Mouse (Mus musculus): ENCODE results near the gene Nek9.

Gene Nek9

DNA sequence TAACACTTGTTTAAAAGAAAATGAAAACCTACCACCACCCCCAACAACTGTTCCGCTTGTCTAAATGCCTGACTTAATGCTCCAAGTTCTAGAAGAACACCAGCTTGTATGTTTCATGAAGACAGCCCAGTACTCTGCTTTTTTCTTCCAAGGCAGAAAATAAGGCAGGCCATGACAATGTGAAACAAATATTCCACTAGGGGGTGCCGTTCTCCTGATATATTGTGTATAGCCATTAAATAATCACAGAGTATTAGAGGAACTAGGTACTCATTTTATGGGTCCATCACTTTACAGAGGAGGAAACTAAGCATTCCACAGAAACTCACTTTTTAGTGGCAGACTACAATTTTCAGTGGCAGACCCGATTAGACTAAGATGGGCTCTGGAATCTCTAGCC lies 7.2 kb upstream of the Nek9 start:
- DNase-seq, result peak; percentile 75 to 92

DNA sequence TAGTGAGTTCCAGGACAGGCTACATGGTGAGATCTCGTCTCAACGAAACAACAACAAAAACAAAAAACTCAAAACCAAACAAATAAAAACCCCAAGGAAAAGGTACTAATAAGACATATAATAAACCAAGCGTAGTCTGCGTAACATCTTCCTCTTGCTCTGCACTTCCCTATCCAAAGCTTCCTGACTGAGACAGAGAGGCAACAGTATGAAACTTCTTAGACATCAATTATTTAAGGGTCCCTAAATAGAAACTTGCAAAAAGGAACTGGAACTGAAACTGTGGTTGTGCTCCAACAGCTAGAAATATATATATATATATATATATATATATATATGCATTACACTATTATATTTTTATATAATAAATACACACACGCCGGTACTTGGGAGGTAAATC lies 6.4 kb upstream of the Nek9 start:
- no peak for DNase-seq

DNA sequence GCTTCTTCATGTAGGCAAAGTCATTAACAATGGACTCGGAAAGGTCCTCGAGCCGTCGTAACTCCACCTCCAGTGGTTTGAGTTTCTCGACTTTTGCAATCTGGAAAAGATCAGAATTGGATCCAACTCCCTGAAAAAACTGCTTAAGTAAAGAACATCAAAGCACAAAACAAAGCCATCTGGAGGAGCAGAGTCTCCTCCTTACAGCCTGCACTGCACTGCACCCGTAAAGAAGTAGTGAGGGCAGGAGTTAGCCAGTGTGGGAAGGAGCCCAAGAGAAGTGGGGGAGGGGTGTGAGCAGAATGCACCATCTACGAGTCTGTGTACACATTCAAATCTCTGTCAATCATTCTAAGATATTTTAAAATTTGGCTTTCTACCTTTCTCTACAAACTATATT lies 5.1 kb upstream of the Nek9 start:
- DNase-seq, result no peak

DNA sequence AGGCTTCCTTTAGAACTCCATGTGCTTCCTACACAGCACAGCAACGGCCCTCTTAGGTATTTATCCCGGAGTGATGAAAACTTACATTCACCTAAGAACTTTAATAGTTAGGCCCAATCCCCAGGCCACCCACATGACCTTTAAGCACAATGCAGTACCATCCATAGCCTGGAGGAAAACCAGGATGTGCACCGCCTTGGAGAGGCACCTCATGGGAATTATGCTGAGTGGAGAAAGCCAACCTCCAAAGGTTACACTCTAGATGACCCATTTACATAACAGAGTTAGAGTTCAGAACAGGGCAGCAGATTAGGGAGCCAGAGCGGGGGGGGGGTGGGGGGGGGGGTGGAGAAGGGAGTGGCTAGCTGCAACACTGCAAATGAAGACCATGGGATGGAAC lies 3.1 kb upstream of the Nek9 start:
- no peak for DNase-seq

DNA sequence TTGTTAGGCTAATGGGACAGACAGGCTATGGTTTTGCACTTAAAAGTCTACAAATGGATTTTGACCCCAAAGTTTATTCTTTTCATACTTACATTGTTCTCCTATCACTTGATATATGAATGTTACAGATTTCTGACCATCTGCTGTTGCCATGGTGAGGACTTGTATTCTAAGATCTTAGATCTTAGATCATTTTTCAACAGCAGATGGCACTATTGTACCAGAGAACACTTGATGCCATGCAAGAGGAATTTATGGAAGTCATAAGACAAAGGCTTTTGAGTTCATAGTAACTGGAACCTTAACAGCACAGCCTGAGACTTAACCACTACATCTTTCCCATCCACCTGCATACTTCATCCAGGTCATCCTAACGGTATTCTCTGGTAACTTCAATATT lies 2.0 kb upstream of the Nek9 start:
- peak; percentile 53 to 88 for DNase-seq

DNA sequence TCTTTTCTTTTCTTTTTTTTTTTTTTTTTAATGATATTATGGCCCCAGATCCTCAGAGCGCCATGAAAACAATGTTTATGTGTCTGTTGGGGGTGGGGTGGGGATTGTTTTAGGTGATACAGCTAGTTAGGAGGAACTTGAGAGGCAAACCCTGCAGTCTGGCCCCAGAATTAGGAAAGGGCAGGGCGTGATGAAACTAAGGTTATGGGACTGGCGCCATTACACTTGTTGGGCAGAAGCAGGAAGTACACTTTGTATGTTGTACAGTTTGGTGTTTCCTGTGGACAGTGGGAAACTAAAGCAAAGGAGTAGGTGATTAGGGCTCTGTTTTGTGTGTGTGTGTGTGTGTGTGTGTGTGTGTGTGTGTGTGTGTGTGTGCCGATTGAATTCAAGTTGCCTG lies 785 bp upstream of the Nek9 start:
- peak in 1 of 2 experiments; percentile 15 for DNase-seq

DNA sequence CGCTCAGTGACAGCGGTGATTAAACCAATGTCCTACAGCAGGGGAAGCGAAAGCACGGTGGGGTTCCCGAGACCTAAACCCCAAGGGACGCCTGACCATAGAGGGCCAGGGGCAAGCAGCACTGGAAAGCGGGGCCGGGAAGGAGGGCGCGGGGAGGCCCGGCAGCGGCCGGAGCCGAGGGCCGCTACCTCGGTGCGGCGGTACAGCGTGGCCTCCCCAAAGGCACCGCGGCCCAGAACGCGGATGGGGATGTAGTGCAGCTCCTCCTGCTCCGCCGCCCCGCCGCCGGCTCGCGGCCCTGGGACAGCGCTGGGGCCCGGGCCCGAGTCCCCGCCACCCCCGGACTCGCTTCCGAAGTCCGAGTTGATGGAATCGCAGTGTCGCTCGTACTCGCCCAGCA lies 347 bp downstream of the Nek9 start:
- DNase-seq, result peak in 1 of 2 experiments; percentile 59

DNA sequence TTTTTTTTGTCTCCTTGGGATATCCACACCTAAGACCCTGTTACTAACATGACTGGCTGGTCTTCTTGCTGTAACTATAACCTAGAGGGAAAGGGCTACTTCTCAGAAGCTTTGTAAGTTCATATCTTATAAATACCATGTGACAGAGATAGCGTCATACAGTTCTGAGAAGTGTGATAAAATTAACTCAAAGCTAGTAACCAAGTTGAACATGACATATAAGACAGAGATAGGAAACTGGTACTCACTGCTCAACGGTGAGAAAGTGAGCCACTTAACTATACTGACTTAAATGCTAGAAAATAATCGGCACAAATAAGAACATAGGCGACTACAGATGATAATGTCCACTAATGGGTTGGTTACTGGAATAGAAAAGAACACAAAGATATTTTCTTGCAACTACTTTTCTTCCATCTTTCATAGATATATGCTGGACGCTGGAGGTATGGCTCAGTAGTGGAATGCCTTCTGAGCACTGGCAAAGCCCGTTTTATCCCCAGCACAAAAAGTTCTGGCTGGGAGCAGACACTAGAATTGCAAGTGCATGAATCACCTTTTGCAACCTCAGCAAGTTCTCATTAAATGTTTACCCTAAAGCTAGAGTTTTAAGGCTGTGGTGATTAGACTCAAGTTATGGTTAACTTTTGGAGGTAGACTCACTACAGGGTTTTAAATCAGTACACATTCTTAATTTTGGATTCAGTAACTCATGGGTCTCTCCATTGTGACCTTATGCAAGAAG lies 1.4 kb downstream of the Nek9 start:
- DNase-seq, result no peak

DNA sequence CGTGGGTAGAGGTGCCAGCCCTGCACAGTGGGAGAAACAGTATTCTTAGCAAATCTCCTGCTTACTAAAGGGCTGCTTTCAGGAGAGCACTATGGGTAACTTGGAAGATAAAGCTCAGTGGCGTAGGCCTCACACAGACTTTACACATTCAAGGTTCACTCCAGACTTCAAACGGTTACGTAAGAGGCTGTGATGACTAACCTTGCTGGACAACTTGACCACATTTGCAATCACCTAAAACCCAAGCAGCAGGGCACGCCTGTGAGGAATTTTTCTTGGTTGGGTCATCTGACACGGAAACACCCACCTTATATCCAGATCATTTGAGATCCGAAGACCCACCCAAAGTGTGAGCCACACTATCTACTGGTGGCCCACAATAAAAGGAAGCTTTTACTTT lies 9.0 kb downstream of the Nek9 start:
- no peak for DNase-seq

DNA sequence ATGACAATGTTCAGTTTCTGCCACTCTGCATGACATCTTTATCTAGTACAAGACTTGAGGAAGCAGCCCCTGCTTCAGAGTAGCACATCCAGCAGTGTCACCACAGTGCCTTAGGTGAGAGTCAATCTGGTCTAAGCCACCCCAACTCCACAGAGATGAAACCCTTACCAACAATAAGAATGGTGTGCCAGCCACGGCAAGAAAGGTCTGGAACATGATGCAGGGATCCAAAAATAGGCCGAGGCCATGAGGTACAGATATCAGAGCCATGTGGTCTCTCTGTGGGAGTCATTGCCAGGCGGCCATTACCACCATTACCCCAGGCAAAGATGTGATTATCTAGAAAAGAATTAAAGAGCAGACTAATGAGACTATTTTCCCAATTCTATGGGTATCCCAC lies 30.5 kb downstream of the Nek9 start:
- peak in 1 of 2 experiments; percentile 46 for DNase-seq

DNA sequence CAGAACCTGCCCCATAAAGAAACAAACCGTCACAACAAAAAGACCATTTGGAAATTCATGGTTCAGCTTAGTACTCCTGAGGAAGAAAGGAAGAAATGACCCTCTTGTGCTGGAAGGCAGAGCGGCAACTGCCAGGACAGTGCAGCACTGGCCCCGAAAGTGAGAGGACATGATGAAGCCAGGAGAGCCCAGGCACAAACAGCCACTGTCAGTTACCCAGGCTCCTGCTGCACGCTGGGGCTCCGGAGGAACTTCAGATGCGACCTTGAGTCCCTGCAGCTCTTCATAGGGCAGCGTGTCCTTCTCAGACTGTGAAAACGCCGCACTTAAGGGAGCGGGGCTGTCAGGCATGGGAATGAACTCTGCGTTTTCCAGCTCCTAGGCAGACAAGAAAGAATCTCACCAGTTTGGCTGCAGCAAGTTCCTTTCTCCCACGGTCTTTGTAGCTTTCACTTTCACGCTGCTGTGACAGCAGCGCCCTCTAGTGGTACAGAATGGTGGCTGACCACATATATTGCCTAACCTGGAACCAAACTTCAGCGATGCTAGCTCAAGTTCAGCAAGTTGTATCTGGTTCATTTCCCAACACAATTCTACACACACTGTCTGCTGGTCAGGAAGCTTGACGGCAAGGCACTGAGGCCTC lies 33.8 kb downstream of the Nek9 start:
- DNase-seq, result peak; percentile 89 to 92

DNA sequence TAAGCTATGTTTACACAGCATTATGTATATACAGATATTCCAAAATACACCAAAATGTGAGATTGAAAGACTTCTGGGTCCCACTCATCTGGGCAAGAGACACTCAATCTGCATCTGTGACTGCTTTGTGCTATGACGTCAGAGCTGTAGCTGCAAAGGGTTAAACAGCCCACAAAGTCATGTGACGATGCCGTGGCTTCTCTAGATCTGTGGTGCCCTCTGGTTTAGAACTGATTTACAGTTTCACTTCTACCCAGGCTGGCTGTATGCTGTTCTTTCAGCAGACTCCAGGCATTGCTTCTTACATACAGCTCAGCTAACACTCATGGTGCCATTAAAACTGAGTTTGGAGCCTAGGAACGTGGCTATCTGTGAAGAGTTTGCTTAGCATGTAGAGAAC lies 34.4 kb downstream of the Nek9 start:
- no peak for DNase-seq

DNA sequence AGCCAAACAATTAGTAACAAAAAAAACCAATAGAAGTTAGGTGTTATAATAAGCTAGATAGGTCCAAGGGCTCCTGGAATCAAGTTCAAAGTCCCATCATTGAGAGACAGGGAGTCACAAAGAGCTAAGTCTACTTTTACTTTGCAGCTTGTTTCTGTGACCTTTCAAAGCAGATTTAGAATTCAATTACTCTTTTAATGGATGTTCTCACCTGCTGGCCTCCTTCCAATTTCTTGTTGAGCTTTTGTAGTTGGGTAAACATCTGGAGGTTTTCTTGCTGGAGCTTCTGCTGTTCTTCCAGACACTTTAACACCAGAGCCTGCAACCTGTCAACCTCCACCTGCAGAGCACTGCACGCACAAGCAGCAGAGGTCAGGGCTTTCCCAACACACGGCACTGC lies 35.9 kb downstream of the Nek9 start:
- DNase-seq, result no peak

DNA sequence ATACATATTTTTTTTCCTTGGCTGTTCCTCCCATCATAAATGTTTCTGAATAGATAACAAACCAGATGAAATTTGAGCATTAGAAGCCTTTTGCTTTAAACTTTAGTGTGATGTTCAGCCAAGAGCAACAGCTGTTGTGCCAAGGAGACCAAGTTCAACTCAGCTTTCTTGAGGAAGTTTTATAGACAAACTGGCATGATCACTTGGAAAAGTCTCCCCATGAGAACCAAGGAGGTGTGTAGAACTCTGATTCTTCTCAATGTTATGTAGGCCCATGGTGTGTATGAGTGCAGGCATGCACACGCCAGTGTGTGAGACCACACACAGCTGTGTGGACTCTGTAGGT lies 40.4 kb downstream of the Nek9 start:
- DNase-seq, result no peak

DNA sequence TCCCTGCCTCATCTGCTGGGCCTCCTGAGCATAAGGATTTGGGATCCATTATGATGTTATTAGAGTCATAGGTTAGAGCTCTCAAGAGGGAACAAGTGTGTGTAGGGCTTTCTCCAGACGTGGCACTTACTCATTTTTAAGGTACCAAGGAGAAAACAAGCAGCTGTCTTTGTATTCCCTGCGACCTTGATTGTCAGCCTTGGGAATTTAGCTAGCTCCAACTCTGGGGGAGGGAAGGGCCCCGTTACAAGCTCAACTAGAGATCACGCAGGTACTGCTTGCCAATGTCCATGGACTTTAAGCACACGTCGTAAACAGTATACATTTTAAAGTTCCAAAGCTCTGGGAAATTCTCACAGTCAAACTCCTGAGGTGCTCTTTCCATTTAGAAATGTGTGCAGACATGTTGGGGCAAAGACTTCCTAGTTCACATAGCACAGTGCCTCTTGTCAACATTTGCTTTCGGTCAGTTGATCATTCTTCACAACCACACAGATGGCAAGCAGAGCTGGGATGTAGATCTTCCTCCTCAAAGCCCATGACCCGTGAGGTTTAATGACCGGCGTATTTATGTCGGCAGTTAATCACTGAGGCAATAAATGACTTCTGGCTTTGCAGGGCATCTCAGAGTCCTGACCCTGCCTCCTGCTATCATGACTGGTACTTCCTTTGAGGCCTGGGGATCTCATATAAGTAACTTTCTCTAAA lies 40.9 kb downstream of the Nek9 start:
- DNase-seq, result no peak

DNA sequence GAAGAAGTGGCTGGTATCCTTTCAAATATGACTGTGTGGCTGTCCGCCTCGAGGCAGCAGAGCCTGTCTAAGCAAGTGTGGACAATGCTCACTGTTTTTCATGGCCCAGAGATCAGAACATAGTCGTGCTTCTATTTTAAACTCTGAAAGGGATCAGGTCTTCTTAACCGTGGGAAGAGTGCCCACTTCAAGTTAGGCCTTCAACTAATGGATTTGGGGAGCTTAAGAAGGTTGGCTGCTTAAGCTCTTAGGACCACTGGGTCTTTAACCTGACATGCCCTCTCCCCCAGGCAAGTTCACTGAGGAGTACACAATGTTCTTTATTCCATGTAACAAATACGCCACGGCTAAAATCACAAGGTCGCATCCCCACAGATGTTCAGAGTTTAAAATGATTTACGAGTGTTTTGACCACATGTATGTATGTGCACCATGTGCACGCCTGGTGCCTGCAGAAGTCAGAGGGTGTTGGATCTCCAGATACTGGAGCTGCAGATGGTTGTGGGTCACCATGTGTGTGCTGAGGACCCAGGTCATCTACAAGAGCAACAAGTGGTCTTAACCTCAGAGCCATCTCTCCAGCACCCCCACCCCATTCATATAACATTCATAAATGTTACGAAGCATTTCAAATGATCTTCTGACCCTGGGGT lies 41.7 kb downstream of the Nek9 start:
- DNase-seq, result no peak

DNA sequence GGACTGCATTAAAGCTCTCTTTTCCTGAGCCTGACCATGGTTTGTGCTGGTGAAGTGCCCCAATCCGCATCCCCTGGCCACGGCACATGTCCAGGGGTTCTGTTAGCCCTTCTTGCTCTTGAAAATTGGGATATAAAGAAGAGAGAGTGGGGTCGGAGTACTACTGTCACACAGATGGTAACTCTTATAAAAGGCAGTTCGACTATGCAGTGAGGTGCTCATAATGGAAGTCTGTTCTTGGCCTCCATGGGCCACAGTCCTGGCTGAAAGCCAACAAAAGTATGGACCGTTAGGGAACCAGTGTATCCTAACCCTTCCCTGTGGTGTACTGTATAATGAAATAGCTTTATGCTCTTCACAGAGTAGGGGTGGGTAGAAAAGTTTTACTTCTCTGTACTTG lies 42.2 kb downstream of the Nek9 start:
- DNase-seq, result no peak

DNA sequence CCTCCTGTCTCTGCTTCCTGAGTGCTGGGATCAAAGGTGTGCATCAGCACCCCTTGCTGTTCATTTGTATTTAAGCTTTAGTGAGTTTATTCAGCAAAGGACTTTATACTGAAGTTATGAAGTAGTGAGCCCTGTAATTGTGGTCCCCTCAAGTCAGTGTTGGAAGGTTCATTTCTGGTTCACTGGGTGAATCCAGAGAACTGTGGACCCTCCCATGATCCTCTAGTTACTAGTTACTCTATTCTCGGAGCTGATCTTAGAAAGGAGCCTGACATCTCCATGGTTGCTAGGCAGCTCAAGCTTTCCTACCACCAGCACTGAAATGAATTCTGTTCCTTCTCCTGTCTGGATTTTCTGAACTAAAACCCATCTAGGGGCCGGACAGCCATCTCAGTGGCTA lies 43.7 kb downstream of the Nek9 start:
- DNase-seq, result no peak

DNA sequence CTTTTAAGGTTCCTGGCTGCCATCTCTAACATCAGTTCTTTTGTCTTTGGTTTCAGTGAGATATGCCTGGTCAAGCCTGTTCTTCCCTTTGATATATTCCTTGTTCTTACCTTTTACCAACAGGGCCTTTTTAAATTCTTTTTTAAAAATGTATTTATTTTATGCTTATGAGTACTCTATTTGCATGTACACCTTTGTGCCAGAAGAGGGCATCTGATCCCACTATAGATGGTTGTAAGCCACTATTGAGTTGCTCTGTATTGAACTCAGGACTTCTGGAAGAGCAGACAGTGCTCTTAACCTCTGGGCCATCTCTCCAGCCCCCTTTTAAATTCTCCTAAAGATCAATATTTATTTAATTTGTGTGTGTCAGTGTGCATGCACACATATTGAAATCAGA lies 46.3 kb downstream of the Nek9 start:
- DNase-seq, result no peak

DNA sequence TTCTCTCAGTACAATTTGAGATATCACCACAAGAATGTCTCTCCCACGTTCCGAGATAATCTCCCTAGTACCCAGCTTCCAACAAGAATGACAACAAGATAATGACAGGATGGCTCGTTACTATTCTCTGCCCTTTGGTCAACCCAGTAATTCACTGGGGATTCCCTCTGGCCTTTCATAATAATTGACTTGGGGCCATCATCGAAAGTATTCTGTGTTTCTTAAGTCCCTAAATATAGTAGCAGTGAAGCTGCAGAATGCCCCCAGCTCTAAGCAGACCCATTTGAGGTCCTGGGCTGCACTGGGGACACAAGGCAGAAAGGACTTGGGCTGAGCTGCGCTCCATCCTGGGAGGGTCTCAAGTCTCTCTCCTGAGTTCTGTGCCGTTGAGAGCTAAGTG lies 46.9 kb downstream of the Nek9 start:
- no peak for DNase-seq

DNA sequence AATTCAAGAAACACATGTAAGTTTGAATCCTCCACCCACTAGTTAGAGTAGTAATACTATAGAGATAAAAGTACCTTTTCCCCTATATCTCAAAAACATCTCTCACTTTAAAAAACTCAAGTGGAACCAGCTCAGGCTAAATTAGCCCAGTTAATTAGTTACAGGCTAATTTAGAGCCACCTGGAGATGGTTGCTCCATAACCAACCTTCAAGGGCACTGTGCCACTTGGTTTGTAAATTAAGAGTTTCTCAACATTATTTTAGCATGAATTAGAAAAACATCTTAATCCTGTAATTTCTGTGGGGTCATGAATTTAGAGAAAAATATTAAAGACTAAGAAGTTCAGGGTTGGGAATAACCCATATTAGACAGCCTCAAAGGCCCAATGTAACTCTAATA lies 47.6 kb downstream of the Nek9 start:
- DNase-seq, result no peak

DNA sequence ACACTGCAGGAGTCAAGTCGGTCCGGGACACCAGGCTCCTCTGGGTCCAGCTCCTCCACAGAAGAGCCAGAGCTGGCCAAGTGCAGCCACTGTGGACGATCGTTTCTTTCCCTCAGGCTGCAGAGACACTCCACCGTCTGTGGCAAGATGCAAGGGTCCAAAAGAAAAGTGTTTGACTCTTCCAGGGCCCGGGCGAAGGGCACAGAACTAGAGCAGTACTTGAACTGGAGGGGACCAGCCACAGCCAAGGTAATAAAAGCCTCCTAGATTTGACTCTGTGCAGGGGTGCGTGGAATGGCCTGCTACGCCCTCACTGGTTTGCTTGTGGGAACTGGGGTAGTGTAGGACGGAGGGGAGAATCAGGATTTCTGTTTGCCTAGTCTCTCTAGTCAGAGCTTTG lies 48.5 kb downstream of the Nek9 start:
- DNase-seq, result no peak

DNA sequence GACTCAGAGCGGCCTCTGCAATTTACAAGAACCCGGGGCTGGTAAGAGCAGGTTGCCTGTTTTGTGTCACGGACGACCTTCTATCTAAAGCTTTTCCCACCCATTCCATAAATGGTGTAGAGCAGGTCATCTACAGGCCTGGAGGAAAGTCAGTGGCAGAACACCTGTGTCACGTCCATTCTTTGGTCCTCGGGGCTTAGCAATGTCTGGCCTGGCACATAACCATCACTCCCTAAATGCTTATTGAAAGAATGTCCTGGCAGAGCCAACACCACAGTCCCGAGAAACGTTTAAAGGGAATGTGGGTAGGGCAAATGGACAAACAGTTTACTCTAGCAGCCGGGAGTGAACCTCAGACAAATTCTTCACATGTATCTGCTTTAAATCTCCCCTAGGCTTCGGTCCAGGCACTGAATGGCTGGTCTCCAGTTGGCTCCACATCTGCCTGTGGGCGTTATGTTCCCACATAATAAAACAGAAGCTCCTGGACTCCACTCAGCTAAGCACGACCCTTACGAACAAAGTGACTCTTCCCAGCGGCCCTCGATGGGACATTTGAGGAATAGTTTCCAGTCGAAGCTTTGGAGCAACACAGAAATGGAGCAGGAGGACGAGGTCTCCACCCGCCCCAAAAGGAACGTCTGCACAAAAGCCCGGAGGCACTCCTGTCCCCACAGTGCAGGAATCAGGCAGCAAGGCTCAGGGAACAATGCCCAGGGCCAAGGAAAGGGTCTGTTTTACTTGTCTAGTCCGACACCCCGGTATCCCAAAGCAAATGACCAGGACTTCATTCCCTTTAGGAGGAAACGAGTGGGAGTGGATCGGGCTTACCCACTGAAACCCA lies 49.8 kb downstream of the Nek9 start:
- DNase-seq, result no peak

Data from cerebellum, postnatal 10 days (tissue).